Comparison of ENCODE assay signal across 8 mouse cellular contexts in the genomic region with DNA sequence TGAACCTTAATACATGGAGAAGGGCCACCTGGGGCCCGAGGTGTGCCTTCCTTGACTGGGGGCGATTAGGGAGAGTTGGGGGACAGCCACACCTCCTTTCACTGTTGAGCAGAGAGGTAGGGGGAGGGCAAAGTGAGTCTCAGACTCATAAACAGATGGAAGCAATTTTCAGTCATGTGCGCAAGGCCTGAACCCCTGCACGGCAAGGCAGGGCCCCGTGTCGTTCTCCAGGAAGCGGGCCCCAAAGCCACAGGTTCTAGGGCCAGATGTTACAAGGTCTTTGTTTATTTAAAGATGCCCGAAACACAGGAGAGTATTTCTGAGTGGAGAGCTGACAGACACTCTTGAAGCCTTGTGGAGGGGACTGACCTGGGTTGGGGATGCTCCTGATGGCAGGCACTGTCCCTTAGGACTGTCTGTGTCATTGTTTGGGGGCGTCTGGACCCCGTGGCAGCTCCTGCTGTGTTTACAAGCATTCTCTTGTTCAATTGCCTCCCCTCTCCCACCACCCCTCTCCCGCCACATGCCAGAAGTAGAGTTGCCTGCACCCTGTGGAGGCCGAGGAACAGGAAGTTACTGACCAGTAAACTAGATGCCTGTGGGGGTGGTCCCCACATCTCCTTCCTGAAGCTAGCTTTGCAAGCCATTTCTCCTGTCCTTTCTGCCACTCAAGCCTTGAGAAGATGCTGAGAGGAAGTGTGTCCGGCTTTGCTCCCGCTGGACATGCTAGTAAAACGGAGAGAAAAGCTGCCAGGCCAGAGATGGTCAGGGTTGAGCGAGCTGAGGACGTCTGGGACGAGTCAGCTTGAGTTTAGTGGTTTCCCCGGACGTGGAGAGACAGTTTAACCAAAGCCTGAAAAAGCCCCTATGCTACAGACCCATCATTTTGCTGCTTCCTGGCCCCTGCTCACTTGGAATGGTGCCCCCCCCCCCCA.
DNase-seq lines count a peak whose midpoint lies in the region; ATAC-seq lines count a peak whose summit lies in the region.

No protein-coding gene starts in this region.

- no peaks in the 10 kb centered on the region for H3K9me3 ChIP-seq in heart, embryonic 10.5 days
- no peaks in the 10 kb centered on the region for H3K9me3 ChIP-seq in hindbrain, embryonic 11.5 days (ENCODE audit: control insufficient read depth, low read length)
- no peaks in the 10 kb centered on the region for H3K9me3 ChIP-seq in midbrain, embryonic 15.5 days

- 35% methylated on average over 20 of the region's 20 CpGs for WGBS in heart, embryonic 10.5 days
- WGBS in hindbrain, embryonic 11.5 days, result 36% methylated on average over 20 of the region's 20 CpGs
- WGBS in midbrain, embryonic 15.5 days, result 41% methylated on average over 20 of the region's 20 CpGs

- H3K27ac ChIP-seq in heart, embryonic 10.5 days, result peak overlapping the region; percentile 78
- peak overlapping the region; percentile 62 for H3K27ac ChIP-seq in hindbrain, embryonic 11.5 days (ENCODE audit: low read depth, low read length)
- H3K27ac ChIP-seq in midbrain, embryonic 15.5 days, result 0 out of 2 replicates have a peak overlapping the region, but pooled peaks have one; percentile 39

- peaks cover 41% of the 10 kb centered on the region for H3K36me3 ChIP-seq in heart, embryonic 10.5 days
- peaks cover 13% of the 10 kb centered on the region for H3K36me3 ChIP-seq in hindbrain, embryonic 11.5 days (ENCODE audit: control insufficient read depth, insufficient read depth, low read length)
- peaks cover 20% of the 10 kb centered on the region; the same call in 1 of the 2 replicates for H3K36me3 ChIP-seq in midbrain, embryonic 15.5 days (replicated peaks)

- no peaks in the 10 kb centered on the region for H3K27me3 ChIP-seq in heart, embryonic 10.5 days (ENCODE audit: insufficient read depth, poor library complexity, severe bottlenecking)
- no peaks in the 10 kb centered on the region for H3K27me3 ChIP-seq in hindbrain, embryonic 11.5 days (ENCODE audit: control insufficient read depth, insufficient read depth, low read length)
- H3K27me3 ChIP-seq in midbrain, embryonic 15.5 days (replicated peaks), result no peaks in the 10 kb centered on the region

- H3K4me2 ChIP-seq in hindbrain, embryonic 11.5 days (replicated peaks; ENCODE audit: low read depth, low read length), result no peak overlapping the region
- no peak overlapping the region for H3K4me2 ChIP-seq in midbrain, embryonic 15.5 days

- intact Hi-C loops in heart, postnatal 36 days (cut with DNase I), result loop anchor here (2.0 to 10.0 kb wide), 2 partner anchors 19 to 465 kb away; no protein-coding TSS in a partner anchor

- DNase-seq in heart, embryonic 10.5 days (ENCODE audit: low spot score), result no peak
- DNase-seq in heart, postnatal 36 days, result no peak
- DNase-seq in CD4-positive helper T cell, adult 2 months (ENCODE audit: low read depth, low spot score), result peak; percentile 67
- no peak for DNase-seq in hindbrain, embryonic 11.5 days (ENCODE audit: low spot score)
- no peak for DNase-seq in frontal cortex, postnatal 14 days (ENCODE audit: low spot score in 2 of 2)
- DNase-seq in right cerebral cortex, adult 18-20 months, result no peak
- no peak for DNase-seq in cerebellum, postnatal 14 days

- H3K4me3 ChIP-seq in heart, embryonic 10.5 days, result peak overlapping the region; percentile 12; the same call in 1 of the 2 replicates
- no peak overlapping the region for H3K4me3 ChIP-seq in hindbrain, embryonic 11.5 days (ENCODE audit: low read depth, low read length)
- no peak overlapping the region for H3K4me3 ChIP-seq in midbrain, embryonic 15.5 days

- H3K9ac ChIP-seq in hindbrain, embryonic 11.5 days (ENCODE audit: low read depth, low read length), result no peak overlapping the region
- H3K9ac ChIP-seq in midbrain, embryonic 15.5 days, result no peak overlapping the region

- ATAC-seq in hindbrain, embryonic 11.5 days (ENCODE audit: low FRiP score), result no peak
- ATAC-seq in midbrain, embryonic 15.5 days (replicated peaks), result no peak

- H3K4me1 ChIP-seq in heart, embryonic 10.5 days, result peaks cover 72% of the 10 kb centered on the region
- H3K4me1 ChIP-seq in hindbrain, embryonic 11.5 days (replicated peaks; ENCODE audit: control insufficient read depth, insufficient read depth, low read length), result peaks cover 23% of the 10 kb centered on the region
- H3K4me1 ChIP-seq in midbrain, embryonic 15.5 days, result peaks cover 57% of the 10 kb centered on the region
